Mouse (Mus musculus) CD4-positive helper T cell, adult 2 months (primary cell): ENCODE data around the gene Gm10837.
A peak's percentile ranks its signal among the peaks of the same experiment; 100 is the strongest.
"Not testable (repeated sequence)": the region's sequence is repeated elsewhere in the genome, so short reads cannot be mapped to it uniquely, and the experiment has no call there.

ENCODE experiments used
- DNase-seq: peaks from one replicate; pipeline ENCODE4 v3.0.0-alpha.2; 2012; ENCODE audit warnings: low read depth, missing footprints, low spot score

Gm10837 gene

GRCm38 (mm10) chr14:122490441-122491328 lies at the start of gene Gm10837:
Gm10837 (plus strand) TSS chr14:122490586.
- no peak for DNase-seq

- DNase-seq, result no peak
These were observed 40.5 kb upstream of the Gm10837 start for GRCm38 (mm10) chr14:122449601-122450495.

- DNase-seq, result no peak
These were observed 39.6 kb upstream of the Gm10837 start, which contains the start of gene Gm5089 for GRCm38 (mm10) chr14:122450496-122451382. Gm5089 (minus strand) TSS chr14:122451115.

GRCm38 (mm10) chr14:122451551-122452145 lies 38.7 kb upstream of the Gm10837 start:
- DNase-seq, result no peak

- DNase-seq, result no peak
These were observed 37.5 kb upstream of the Gm10837 start for GRCm38 (mm10) chr14:122452701-122453387.

- DNase-seq, result no peak
These were observed 36.9 kb upstream of the Gm10837 start for GRCm38 (mm10) chr14:122453388-122453995.

- DNase-seq, result no peak
These were observed 36.2 kb upstream of the Gm10837 start for GRCm38 (mm10) chr14:122453996-122454738.

GRCm38 (mm10) chr14:122454901-122455561 lies 35.4 kb upstream of the Gm10837 start:
- no peak for DNase-seq

- DNase-seq, result no peak
These were observed 34.8 kb upstream of the Gm10837 start for GRCm38 (mm10) chr14:122455562-122455958.

GRCm38 (mm10) chr14:122459332-122459731 lies 31.1 kb upstream of the Gm10837 start:
- not testable (repeated sequence) for DNase-seq

GRCm38 (mm10) chr14:122459776-122460175 lies 30.6 kb upstream of the Gm10837 start:
- no peak for DNase-seq

- DNase-seq, result no peak
These were observed 30.2 kb upstream of the Gm10837 start for GRCm38 (mm10) chr14:122460226-122460625.

GRCm38 (mm10) chr14:122461500-122461899 lies 28.9 kb upstream of the Gm10837 start:
- DNase-seq, result no peak

- no peak for DNase-seq
These were observed 28.4 kb upstream of the Gm10837 start for GRCm38 (mm10) chr14:122461966-122462365.

GRCm38 (mm10) chr14:122462689-122463079 lies 27.7 kb upstream of the Gm10837 start:
- no peak for DNase-seq

GRCm38 (mm10) chr14:122463080-122463691 lies 27.2 kb upstream of the Gm10837 start:
- DNase-seq, result no peak

GRCm38 (mm10) chr14:122463734-122464341 lies 26.5 kb upstream of the Gm10837 start:
- peak; percentile 55 for DNase-seq

GRCm38 (mm10) chr14:122464351-122464762 lies 26.0 kb upstream of the Gm10837 start:
- DNase-seq, result peak; percentile 22
